Mouse (Mus musculus) WW6 (cell line): ENCODE data around the gene Adssl1.
A peak's percentile ranks its signal among the peaks of the same experiment; 100 is the strongest.

Source experiments
- DNase-seq: peaks from one replicate; pipeline ENCODE4 v3.0.0-alpha.2; 2013; ENCODE audit warnings: low read depth, low spot score

The Adssl1 gene

DNA sequence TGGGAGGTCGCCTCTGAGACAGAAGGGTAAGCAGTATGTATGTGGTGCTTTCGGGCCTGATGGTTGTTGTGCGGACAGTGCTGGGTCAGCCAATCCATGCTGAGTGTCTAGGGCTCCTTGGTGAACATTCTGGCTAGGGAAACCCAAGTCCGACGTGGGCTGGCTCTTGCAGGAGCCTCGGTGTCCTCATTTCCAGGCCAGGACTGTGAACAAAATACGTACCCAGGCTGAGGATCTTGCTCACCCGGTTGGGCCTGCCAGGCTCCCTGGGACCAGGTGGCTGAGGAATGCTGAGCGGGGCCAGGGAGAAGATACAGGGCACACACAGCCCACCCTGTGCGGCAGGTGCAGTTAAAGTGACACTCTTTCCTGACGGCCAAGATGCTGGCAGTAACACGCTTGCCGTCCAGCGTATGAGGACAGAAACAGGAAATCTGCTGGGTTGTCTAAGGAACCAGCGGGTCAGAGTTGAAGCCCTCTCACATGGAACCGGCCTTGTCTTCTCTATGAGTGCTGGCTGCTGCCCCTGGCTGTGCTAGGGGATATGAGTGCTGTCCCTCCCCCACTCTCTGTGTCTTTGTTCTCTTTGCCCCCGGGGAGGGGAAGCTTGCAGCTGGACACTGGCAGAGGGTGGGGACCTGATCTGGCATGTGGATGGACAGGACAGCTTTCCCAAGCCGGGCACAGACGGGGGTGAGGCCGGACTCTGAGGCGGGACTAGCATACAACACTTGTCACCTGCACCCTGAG lies 26.7 kb upstream of the Adssl1 start:
- no peak for DNase-seq

DNA sequence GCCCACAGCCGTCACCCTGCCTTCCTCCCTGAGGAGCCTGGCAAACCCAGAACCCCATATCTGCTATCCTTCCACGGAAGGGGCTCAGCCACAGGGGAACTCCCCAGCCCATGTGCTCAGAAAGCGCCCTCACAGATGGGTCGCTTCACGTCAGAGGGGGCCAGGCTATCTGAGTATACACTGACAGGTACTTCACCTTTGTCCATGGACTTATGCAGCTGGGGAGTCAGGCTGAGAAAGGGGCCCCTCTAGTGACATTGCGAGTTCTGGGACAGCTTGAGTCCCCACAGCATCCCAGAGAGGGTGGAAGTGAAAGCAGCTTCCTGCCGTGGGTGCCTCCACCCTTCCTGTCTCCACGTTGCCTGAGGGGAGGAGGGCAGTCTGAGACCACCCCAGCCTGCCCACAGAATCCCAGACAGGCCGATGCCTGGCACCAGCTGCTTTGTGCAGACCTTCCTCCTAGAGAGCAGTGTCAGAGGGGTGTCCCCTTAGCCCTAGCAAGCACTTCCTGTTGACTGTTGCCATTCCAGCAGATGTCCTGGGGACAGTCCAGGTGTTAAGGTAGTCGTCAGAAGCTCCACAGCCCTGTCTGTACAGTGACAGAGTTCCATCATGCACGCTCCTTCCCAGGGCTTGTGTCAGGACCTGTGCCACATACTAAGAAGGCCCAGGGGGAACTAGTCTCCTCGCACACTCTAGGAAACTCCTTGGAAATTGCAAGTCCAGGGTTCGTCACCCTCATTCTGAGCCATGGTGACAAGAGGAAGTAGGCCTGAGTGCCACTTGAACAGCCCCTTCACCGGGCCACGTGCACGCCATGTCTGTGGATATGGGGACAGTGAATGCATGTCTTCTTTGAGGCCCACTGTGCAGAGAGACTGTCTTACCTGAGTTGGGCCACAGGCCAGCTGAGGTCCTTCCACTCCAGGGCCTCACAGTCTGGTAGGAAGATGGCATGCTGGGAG lies 25.6 kb upstream of the Adssl1 start:
- DNase-seq = no peak

- no peak for DNase-seq
Observed at GRCm38 (mm10) chr12:112594989-112595388, 24.9 kb upstream of the Adssl1 start.

GRCm38 (mm10) chr12:112595626-112596025 lies 24.2 kb upstream of the Adssl1 start:
- DNase-seq = no peak

DNA sequence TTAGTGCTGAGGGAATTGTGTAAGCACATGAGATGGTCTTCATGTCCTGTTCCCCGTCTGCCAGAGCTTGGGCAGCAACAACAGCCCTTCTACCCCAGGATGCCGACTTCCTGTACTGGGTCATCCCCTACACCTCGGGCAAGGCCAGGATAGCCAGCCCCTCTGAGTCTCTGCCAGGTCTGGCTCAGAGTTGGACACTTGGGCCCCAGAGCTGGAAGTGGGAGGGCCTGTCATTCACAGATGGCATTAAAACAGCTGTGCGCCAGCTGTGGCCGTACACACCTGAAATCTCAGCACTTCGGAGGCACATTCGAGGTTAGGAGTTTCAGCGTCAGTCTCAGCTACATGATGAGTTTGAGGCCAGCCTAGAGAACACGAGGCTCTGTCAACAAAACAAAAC lies 23.4 kb upstream of the Adssl1 start:
- no peak for DNase-seq

DNA sequence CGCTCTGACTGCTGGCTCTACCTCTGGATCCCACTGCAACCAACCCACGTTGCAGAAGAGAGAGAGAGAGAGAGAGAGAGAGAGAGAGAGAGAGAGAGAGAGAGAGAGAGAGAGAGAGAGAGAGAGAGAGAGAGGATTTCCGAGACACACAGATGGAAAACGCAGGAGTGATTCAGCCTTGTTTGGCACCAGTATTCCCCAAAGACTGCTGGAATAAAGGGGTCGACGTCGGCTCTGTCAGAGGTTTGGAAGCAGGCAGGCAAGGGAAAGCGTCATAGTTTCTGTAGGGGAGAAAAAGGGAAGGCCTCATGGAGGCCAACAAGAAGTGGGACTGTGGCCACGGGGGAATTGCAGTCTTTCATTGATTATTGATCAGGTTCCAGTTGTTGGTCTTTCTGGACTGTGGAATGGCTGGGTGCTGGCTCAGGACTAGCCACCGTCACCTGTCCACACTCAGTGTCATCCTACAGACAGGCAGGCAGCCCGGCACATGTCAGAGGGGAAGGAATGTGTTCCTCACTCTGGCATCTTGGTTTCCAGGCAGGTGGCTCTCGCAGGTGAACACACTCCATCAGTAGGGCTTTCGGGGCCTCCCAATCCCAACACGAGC lies 22.8 kb upstream of the Adssl1 start:
- no peak for DNase-seq

DNA sequence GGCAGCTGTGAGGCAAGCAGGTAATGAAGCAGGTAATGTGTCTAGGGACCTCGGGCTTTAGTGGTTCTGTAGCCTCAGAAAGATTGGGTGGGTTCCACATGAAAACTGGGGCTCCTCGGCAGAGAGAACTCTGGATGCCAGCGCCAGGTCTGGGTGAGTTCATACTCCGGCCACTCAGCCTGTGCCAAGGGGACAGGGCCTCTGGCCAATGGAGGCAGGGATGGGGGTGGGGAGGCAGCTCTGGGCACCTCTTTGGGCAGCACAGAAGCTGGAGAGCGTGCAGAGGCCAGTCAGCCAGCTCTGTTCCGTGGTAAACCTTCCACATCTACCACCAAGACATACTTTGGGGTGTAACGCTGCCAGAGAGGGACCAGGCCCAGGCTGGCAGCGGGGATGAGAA lies 22.2 kb upstream of the Adssl1 start:
- DNase-seq = no peak

GRCm38 (mm10) chr12:112599198-112599597 lies 20.6 kb upstream of the Adssl1 start:
- DNase-seq = no peak

GRCm38 (mm10) chr12:112599942-112600611 lies 19.8 kb upstream of the Adssl1 start:
- DNase-seq = no peak

DNA sequence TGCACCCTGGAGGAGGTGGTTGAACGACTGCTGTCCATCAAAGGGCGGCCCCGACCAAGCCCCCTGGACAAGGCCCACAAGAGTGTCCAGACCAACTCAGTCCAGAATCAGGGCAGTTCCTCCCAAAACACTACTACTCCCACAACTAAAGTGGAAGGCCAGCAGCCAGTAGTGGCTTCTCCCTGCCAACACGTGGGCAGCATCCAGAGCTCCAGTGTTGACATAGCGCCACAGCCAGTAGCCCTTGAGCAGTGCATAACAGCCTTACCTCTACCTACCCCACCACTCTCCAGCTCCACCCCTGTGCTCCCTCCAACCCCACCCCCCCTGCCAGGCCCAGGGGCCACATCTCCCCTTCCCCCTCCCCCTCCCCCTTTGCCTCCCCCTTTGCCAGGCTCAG lies 15.8 kb upstream of the Adssl1 start:
- no peak for DNase-seq

GRCm38 (mm10) chr12:112604709-112605649 lies 14.9 kb upstream of the Adssl1 start:
- no peak for DNase-seq

DNA sequence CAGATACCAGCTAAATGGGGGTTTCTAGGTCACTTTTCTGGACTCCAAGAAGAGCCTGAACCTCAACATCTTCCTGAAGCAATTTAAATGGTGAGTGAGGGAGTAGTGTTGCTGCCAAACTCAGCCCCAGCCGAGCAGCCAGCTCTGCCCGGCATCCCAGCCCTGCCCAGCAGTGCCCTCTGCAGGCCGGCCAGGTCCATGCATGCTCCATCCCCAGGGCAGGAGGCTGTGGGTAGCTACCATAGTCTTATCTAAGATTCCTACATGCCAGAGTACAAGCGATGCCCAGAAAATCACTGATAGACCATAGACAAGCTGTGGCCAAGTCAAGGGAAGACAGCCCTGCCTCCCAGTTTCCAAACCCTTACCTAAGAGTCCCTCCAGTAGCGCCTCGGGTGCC lies 14.1 kb upstream of the Adssl1 start:
- no peak for DNase-seq

DNA sequence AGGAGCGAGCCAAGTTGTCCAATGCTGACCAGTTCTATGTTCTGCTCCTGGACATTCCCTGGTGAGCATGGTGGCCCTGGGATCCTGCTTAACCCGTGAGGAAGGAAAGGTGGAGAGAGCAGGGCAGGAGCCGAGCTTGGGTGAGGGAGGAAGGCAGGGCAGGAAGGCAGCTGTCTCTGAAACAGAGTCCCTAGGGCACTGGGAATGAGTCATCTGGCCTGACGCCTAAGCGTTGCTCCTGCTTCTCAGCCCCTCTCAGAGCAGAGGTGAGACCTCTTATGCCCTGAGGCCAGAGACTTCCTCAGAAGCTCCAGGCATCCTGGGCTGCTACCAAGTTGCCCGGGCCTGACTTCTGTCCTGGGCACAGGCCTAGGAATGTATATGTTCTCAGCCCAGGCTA lies 12.8 kb upstream of the Adssl1 start:
- DNase-seq = no peak

DNA sequence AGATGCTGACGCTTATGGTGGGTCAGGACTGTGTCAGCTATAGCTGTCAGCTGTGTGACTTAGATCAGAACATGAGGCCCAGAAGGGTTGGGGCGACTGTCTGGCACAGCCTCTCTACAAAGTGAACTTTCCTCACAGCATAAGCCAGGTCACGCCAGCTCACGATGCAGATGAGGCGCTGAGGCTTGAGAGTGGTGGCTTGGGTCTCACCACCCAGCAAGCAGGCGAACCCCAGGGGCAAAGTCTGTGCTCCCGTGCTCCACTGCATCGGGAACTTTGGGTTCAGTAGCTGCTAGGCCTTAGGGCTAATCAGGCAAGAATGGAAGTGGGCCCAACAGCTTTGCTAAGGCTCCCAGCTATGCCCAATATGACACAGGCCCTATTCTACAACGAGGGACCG lies 10.8 kb upstream of the Adssl1 start:
- DNase-seq = no peak

GRCm38 (mm10) chr12:112616668-112617067 lies 3.2 kb upstream of the Adssl1 start:
- DNase-seq = no peak

GRCm38 (mm10) chr12:112617184-112617583 lies 2.7 kb upstream of the Adssl1 start:
- no peak for DNase-seq

DNA sequence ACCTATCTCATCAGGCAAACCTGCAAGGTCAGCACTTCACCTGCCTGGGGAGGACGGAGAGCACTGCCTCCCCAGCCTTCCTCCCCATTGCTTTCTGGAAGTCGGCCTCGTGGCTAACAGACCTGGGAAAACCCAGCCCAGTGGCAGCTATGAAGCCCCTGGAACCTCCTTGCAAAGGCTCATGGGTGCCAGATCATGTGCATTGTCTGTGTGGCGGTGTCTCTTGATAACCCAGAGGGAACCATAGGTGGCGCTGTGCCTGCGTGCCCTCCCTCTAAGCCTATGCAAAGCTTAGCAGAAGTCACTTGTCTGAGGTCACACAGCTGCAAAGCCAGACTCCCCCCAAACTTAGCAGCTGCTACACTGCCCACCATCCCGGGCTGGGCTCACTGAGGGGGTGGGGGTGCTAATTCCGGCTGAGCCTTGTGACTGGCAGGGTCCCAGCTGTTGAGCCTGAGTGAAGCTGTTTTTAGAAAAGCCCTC lies 1.9 kb upstream of the Adssl1 start:
- DNase-seq = peak; percentile 57

- DNase-seq = no peak
Observed at GRCm38 (mm10) chr12:112618981-112619685, 712 bp upstream of the Adssl1 start.

DNA sequence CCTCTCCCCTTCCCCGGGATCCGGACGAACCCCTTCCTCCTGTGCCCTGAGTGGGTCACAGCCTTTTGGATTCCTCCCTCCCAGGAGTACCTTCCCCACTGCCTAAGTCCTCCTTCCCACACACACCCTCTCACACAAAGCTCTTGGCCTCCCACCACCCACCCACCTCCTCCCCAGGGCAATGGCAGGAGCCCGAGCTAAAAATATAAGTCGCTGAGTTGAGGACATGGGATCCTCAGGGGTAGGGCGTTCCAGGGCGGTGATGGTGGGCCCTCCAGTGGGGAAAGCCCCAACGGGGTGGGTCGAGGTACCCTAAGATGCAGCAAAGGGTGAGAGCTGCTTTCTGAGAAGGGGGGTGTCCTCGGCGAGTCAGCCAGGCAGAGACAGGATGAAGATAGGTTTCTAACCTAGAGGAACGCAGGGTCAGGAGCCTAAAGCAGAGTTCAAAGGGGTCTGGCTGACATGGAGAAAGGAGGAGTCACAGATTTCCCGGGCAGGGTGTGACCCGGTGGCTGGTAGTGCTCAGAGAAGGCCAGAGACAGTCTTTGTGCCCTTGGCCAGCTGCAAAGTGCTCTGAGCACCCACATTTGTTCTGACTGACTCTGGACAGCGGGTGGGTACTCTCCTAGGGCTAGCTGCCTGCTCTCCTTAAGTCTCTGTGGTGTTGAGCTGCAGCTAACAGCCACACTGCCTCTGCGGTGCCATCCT lies 663 bp downstream of the Adssl1 start:
- no peak for DNase-seq
